Mouse (Mus musculus) lung, postnatal 25 days (tissue): ENCODE data around the gene Ctnna3.
"Not testable (repeated sequence)": the region's sequence is repeated elsewhere in the genome, so short reads cannot be mapped to it uniquely, and the experiment has no call there.

Experiments
- DNase-seq: peaks from one replicate; pipeline ENCODE4 v3.0.0; 2022; ENCODE audit warnings: low spot score

The Ctnna3 gene

DNA sequence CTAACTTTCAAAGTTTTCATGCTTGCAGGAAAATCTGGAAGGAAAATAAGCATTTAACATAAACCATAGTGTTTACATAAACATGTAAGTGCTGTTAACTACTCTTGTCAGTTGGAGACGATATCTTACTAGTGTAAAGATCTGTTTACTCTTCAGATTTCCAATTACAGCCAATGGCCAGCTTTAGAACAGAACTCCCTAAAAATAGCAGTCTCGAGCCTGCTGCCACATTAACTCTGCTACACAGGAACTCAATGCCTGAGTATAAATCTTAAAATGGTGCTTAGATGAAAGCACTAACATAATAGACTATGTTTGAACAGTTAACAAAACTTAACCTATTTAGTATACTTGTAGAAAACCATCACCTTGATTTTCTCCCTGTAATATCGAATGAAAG lies 793.1 kb downstream of the Ctnna3 start:
- DNase-seq = no peak

DNA sequence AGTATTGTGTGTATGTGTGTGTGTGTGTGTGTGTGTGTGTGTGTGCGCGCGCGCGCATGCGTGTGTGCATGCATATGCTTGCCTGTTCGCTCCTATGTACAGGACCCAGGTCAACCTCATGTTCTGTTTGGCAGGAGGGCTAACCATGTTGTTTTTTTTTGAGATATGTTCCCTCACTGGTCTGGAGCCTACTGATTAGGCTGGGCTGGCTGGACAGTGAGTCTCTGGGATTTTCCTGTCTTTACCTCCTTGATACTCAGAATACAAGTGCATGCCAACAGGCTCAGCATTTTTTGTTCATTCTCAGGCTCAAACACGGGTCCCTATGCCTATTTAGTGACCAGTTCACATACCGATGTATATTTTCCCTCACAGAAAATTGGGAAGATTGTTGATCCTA lies 794.1 kb downstream of the Ctnna3 start:
- DNase-seq = no peak

DNA sequence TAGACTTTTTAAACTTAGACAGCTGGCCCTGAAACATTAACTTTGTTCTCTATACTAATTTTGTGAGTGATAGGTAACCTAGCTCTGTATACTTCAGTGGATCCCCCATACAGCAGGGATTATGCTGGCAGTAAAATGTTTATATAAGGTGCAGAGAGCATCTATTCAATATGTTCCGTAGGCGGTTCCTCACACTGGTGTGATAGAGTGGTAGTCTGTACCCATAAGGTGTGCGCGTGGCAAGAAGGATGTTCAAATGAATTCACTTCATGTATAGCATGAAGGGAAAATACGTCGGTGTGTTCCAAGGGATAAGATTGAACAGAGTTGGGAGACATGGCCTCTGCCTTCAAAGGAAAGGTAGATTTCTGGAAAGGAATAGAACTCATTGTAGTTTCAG lies 794.5 kb downstream of the Ctnna3 start:
- no peak for DNase-seq

DNA sequence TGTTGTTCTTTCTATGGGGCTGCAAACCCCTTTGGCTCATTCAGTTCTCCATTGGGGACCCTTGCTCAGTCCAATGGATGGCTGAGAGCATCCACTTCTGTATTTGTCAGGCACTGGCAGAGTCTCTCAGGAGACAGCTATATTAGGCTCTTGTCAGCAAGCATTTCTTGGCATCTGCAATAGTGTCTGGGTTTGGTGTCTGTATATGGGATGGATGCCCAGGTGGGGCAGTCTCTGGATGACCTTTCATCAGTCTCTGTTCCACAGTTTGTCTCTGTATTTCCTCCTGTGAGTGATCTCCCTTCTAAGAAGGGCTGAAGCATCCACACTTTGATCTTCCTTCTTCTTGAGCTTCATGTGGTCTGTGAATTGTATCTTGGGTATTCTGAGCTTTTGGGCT lies 795.9 kb downstream of the Ctnna3 start:
- not testable (repeated sequence) for DNase-seq

DNA sequence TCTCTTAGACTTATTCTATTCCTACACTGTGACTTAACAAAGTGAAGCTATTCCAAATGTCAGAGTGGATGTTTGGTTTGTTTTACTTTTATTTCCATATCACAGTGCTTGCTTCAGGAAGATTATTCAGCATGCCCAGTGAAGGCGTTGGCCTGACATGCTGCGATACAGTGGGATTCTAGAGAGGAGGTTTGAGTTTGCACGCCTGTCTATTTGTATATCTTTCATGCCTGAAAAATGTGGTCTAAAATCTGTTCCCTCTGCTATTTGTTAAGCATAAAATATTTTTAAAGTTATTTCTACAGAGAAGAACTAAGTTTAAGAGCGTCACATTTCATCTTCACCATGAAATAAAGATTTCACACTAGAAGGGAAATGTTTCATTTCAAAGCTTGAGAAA lies 813.5 kb downstream of the Ctnna3 start:
- DNase-seq = no peak

DNA sequence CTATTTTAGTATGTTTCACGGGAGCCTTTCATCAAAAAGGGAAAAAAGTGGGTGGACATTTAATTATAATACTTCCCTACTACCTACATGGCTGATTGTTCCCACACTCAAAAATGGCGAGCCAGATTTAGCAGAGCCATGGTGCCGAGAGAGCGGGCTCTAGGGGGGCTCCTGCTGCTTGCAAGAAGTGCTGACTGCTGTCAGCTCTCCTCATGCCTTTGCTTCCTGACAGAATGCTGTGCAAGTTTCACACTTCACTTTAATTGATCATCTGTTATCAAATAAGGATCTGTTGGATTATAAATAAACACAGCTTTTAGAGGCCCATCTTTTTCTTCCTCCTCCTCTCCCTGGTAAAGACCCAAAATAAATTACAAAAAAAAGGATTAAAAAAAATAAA lies 838.3 kb downstream of the Ctnna3 start:
- no peak for DNase-seq

DNA sequence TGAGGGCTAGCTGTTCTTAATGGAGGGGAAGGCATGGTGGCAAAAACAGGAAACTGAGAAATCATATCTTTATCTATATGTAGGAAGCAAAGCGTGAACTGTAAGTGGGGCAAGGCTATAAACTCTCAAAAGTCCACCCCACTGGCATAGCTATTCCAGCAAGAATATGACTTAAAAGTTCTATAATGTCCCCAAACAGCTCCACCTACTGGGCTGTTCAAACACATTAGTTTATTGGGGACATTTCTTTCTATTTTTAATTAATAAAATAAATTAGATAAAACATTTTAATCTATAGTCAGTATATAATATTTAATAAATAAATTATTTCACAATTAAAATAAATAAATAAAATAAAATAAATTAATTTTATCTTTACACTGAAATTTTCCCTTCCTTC lies 845.2 kb downstream of the Ctnna3 start:
- DNase-seq = no peak

DNA sequence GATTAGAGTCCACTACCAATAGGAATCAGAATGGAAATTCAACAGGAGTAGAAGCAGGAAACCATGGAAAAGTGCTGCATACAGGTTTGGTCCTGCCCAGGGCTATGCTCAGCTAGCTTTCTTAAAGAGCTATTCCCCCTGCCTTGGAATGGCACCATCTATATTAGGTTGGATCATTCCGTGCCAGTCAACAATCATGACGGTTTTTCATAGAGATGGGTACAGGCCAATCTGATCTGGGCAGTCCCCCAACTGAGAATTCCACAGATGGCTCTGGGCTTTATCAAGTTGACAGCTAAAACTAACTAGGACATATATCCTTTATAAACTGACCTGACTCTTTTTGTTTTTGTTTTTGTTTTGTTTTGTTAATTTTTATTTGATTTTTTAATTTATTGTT lies 848.9 kb downstream of the Ctnna3 start:
- no peak for DNase-seq

DNA sequence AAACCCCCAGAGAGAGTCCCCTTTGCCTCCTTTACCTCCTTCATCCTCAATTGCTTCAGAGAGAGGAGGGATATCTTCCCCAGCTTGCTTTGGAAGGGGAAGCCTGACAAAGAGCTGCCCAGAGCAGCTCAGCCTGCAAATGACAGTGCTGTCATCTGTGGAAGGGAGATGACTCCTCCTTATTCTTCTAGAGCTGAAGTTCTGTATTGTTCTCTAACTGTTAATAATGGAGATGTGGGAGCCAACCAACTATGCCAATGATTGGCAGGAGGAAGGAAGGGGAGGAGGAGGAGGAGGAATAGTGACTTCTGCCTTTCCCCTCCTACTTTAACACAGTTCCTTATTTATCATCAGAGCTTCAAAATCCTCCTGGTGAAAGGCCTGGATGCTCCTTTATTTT lies 875.9 kb downstream of the Ctnna3 start:
- no peak for DNase-seq

DNA sequence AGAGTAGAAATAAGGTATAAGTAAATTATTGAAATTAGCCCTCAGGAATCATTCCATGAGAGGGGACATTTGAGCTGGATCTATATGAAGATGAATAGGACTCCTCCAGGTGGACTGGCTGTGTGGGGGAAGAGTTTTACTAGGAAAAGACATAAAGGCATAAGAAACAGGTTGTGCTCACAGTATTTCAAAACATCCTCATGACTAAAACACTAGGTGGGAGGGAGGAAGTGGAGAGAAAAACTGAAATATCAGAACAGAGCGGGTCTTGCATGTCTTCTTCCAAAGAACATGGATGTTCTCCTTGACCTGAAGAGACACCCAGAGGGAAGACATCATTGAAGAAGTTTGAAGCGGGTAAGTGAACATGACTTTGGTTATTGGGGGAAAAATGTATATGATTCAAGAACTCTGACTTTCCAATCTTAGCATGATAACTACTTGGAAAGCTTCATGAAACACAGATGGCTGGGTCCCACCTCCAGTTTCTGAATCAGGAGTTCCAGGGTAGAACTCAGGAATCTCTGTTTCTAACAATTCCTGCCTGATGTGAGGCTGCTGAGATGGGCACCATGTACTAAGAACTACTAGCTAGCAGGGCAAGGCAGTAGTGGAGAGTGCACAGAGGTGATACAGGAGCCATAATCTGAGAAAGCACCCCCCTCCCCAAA lies 881.9 kb downstream of the Ctnna3 start:
- DNase-seq = no peak

DNA sequence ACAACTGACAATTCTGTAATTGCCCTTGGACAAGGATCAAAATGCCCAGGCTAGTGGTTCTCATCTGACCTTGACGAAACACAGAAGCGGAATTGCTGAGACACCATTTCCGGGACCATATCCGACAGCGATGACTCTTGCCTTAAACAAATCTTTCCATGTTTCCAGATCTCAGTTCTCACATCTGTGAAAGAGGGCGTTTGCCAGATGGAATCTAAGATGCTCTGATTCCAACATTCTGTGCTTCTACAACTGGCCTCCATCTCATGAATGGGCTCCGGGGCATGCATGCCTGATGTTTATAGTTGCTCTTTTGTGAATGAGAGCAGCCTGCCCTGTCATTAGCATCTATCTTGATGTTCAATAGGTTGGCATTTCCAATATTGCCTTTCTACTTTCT lies 890.4 kb downstream of the Ctnna3 start:
- DNase-seq = no peak

DNA sequence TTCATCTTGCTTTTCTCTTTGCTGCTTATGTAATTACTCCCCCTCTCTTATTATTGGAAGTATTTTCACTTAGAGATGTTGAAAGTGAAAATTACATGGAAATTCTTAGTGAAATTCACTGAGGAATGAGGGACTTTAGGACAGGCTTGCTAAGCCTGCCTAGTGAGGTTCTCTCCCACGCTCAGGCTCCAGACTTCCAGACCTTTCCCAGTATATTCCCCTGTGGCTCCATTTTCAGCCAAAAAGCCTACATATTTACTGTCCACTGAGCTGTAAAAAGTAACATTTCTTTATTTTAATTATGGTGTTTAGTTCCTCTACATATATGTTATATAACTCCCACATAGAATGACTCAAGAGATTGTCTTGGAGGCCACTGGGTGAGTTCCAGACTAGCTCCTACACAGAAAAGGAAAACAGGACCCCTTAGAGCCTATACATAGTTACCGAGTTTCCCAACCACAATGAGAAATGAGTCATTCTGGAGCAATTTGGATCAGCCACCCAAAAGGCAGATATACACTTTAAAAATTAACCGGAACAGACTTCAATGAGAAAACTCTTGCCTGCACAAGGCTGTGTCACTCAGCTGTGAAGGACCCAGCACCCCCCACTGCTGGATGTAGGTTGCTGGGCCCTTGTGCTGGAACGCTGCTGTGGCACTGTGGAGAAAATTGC lies 912.9 kb downstream of the Ctnna3 start:
- no peak for DNase-seq

DNA sequence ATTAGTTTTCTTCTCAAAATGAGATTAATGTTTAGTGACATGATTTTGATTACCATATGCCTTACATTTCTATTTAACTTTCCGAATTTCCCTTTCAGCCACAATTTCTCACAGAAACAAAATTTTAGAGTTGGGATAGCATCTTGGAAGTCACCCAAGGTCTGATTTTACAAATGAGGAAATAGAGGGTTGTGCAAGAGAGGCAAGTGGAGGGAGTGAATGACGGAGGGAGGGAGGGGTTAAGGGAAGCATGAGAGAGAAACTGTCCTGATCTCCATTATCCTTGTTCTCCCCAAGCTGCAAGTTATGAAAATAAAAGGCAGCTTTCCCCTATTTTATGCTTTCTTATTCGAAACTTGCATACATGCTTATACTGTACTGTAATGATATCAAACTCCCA lies 943.4 kb downstream of the Ctnna3 start:
- no peak for DNase-seq

DNA sequence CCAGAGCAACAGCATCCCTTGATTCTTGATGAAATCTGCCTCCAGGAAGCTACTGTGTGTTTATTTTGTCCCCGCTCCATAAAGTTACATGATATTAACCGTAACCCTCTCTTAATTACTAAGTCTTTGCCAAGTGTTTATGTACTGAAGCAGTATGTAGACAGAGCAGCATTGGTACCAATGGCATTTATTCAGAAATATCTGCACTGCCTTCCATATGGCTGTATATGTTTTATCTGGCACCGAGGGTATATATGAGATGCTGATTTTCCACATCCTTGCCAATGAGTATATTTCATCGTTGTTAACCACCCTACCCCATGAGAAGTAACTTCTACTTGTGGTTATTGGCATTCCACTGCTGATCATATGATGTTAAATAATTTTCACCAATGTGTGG lies 947.9 kb downstream of the Ctnna3 start:
- DNase-seq = no peak

DNA sequence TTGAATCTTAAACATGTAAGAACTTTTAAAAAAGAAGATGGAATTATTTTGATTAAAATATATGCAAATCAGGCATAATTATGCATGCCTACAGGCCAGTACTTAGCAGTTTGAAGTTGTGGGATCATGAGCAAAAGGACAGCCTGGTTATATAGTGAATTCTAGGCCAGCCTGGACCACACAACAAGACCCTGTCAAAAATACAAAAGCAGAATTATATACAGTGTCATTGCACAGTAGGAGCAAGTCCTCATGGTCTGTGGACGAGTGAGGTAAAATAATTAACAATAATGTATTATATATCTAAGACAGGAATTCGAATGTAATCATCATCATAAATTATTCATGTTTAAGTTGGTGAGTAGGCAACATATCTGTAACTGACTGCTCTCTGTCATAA lies 966.7 kb downstream of the Ctnna3 start:
- DNase-seq = no peak

DNA sequence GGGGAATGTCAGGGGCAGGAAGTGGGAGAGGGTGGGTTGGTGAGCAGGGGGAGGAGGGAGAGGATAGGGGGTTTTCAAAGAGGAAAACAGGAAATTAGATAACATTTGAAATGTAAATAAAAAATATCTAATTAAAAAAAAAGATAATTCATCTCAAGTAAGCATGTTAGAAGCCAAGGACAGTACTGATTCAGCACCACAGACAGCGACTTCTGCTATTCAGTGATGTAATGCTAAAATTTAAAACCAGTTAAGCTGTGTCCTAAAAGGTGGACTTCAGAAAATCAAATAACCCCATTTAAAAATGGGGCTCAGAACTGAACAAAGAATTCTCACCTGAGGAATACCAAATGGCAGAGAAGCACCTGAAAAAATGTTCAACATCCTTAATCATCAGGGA lies 988.5 kb downstream of the Ctnna3 start:
- not testable (repeated sequence) for DNase-seq

DNA sequence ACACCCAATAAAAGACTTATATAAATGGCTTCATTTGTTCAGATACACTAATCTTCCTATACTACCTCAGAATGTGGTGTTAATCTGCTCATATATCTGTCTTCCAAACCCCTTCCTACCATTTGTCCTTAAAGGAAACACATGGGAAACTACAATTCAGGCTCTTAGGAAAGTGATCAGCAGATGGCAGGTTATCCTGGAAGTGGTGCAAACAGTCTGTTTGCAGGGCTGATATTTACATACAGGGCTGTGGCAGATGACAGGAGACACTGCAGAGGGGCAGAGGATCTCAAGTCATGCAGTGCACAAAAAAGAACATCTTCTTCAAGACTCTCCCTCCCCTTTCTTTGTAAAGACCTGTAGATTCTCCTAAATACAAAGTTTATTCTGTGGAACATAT lies 1008.8 kb downstream of the Ctnna3 start:
- no peak for DNase-seq

DNA sequence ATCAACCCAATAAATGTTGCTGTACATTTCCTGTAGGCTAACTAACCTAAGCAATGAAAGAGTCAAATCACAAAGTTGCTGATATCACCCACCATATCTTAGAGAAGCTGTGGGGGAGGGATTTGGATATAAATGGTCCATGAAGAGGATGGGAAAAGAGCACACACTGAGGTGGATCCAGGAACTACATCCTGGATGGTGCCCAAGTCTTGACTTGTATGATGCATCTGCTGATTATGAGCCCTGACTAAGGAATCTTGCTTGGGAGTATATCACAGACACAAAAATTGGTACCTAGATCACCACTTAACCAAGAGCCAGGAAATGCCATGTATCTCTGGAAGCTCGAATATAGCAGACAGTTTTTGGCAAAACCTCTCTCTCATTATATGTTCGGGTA lies 1018.7 kb downstream of the Ctnna3 start:
- DNase-seq = no peak

DNA sequence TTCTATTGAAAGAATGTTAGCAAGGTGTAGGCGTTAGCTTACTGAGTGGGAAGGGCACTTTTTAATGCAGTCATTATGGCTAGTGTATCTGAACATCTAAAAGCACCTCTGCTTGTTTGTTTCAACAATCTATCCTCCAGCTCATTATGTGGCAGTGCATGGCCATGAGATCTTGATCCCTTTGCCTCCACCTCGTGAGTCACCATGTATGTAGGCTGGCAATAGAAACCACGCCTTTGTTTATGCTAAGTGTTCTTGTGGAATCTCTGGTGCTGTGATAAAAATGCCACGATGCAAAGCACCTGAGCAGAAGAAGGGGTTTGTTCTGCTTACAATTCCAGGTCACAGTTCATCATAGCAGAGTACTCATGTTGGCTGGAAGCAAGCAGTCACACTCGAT lies 1053.4 kb downstream of the Ctnna3 start:
- no peak for DNase-seq

DNA sequence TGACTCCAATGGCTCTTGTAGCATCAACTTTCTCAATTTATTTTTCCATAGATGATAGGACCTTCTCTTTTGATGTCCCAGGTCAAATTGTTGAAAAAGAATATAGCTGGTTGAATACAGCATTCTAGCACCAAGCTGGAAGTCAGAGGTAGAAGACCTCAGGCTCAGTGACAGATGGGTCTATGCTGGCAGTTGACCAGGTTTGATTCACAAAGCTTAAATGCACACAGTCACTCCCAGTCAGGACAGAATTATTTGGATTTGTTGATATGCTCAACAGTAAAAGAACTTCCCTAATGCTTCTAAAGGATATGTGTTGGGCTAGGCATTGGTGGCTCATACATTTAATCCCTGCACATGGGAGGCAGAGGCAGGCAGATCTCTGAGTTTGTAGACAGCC lies 1059.6 kb downstream of the Ctnna3 start:
- DNase-seq = no peak

DNA sequence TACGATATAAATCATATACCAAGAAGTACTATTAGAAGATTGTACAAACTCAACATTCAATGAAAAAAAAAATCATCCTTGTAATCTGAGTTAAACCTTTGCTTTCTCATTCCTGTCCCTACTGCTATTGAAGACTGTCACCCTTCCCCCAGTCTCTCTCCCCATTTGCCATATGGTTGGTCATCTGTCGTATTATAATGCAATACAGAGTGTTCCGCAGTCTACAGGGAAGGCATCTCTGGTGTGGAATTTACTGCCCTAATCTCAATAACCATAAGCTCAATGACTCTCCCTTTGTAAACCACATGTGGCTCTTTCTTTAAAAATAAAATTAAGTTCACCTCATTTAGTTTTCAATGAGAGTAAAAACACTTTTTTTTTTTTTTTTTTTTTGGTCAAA lies 1113.7 kb downstream of the Ctnna3 start:
- no peak for DNase-seq

DNA sequence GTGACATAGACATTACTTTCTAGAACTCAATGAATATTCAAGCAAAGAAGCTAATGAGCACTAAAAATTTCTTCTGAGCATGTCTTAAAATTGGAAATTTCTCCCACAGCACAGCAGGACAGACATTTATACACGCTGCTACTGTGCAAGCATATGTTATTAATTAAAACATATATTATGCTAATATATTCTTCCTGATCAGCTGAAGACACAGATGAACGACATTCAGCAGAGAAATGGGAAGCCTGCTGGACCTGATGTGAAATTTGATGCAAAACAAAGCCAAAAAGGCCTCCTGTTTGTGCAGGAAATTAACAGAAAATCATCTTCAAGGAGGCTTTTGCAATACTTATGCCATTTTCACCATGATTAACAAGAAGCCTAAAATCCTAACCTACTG lies 1114.5 kb downstream of the Ctnna3 start:
- no peak for DNase-seq

DNA sequence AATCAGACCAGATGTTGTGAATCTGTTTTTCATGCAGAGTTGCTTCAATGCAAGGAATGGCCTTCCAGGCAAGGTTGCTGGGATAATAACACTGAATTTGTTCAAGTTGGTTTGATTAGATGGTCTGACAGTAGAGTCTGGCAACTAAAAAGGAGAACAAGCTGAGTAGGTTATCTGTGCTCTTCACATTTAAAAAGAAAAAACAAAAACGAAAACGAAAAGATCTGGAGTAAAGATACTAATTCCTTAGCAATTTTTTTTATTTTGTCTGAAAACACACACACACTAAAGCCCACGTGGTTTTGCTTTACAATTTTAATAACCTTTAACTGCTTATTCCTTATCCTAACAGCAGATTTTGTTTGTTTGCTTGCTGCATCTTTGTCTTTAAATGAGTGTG lies 1141.4 kb downstream of the Ctnna3 start:
- DNase-seq = no peak

DNA sequence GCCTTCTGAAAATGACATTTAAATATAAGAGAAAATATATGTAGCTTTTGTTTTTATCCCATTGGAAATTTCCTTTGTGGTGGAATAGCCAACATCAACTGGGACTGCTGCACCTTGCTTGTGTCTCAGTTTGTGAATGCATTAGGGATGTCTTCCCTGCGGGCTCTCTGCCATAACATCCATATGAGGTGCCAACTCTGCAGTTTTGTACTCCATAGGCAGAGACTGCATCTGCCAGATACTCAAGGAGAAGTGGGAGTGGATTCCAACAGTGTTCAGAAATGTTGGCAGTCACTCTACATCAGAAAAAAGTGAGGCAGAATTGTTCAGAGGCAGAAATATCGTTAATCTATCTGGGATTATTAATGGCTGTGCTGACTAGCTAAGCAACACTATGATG lies 1158.2 kb downstream of the Ctnna3 start:
- no peak for DNase-seq
